Mouse (Mus musculus) c-Kit-positive CD71-positive TER-119-negative erythroid progenitor cells, embryonic 14.5 days (primary cell): ENCODE measurements around the gene Slc17a5.

ENCODE experiments used
- DNase-seq: peaks from one replicate; pipeline ENCODE4 v3.0.0-alpha.2; 2013; ENCODE audit warnings: low read depth

Slc17a5 gene

GRCm38 (mm10) chr9:78559479-78559878 is 28.4 kb downstream of the Slc17a5 start:
- peak; percentile 34 for DNase-seq

GRCm38 (mm10) chr9:78558586-78559214 is 29.1 kb downstream of the Slc17a5 start:
- DNase-seq = peak; percentile 42

- no peak for DNase-seq
Observed at GRCm38 (mm10) chr9:78557041-78557440, 30.8 kb downstream of the Slc17a5 start.

GRCm38 (mm10) chr9:78552984-78553383 is 34.9 kb downstream of the Slc17a5 start:
- DNase-seq = peak; percentile 60

GRCm38 (mm10) chr9:78551761-78552160 is 36.1 kb downstream of the Slc17a5 start:
- DNase-seq = no peak

GRCm38 (mm10) chr9:78547742-78548141 is 40.1 kb downstream of the Slc17a5 start:
- no peak for DNase-seq

- no peak for DNase-seq
Observed at GRCm38 (mm10) chr9:78546944-78547343, 40.9 kb downstream of the Slc17a5 start.

GRCm38 (mm10) chr9:78541758-78542157 is 46.1 kb downstream of the Slc17a5 start:
- DNase-seq = no peak

- DNase-seq = no peak
Observed at GRCm38 (mm10) chr9:78538421-78538820, 49.4 kb downstream of the Slc17a5 start.

- DNase-seq = no peak
Observed at GRCm38 (mm10) chr9:78537154-78537873, 50.5 kb downstream of the Slc17a5 start.

- DNase-seq = no peak
Observed at GRCm38 (mm10) chr9:78534606-78535005, 53.2 kb downstream of the Slc17a5 start.

GRCm38 (mm10) chr9:78533296-78533935 is 54.4 kb downstream of the Slc17a5 start:
- no peak for DNase-seq

GRCm38 (mm10) chr9:78532341-78532819 is 55.5 kb downstream of the Slc17a5 start:
- no peak for DNase-seq

- DNase-seq = no peak
Observed at GRCm38 (mm10) chr9:78531816-78532215, 56.0 kb downstream of the Slc17a5 start.

- peak; percentile 72 for DNase-seq
Observed at GRCm38 (mm10) chr9:78527767-78528381, 60.0 kb downstream of the Slc17a5 start.

- DNase-seq = peak; percentile 70
Observed at GRCm38 (mm10) chr9:78527301-78527761, 60.5 kb downstream of the Slc17a5 start.

GRCm38 (mm10) chr9:78526206-78526605 is 61.6 kb downstream of the Slc17a5 start:
- no peak for DNase-seq

GRCm38 (mm10) chr9:78525451-78526135 is 62.2 kb downstream of the Slc17a5 start:
- DNase-seq = no peak

- DNase-seq = no peak
Observed at GRCm38 (mm10) chr9:78521689-78522088, 66.2 kb downstream of the Slc17a5 start.

- no peak for DNase-seq
Observed at GRCm38 (mm10) chr9:78520780-78521601, 66.8 kb downstream of the Slc17a5 start.
